Mouse (Mus musculus): ENCODE measurements around the gene Dpf3.

DNA sequence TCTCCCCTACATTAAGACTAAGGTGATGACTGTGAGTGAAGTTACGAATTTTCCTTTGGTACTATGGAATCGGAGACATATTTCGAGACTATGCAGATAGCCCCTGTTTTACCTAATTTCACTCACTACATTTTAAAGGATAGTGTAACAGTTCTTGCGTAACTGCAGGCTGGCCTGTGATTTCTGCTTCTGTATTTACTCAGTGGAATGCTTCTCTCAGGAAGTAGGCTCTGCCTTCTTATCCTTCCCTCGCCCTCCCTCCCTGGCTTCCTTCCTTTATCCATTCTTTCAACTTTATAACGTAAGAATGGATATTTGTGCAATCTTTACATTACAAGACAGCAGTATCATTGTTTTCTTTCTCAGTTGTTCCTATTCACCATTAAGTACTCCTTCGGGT is 266.6 kb downstream of the Dpf3 start:
- TF ChIP-seq CTCF (IDR thresholded peaks at IDR 0.05) (no peak), EP300 (IDR thresholded peaks at IDR 0.05) (no peak)
